Mouse (Mus musculus) forebrain, embryonic 14.5 days (tissue): ENCODE measurements at regions not wholly inside any gene's neighbourhood (a gene's known extent, or its start where the extent isn't known, plus 50 kb on each side); places are given as distances from the start of the nearest gene placed in this dataset.

Source experiments
- ATAC-seq: fragments of 200-750 bp; cut with Nextera tagmentation; 2 replicates; pipeline ENCODE4 v1.8.0; 2017; ENCODE audit warnings: mild to moderate bottlenecking, moderate library complexity
- DNase-seq: peaks from one replicate; pipeline ENCODE4 v3.0.0-alpha.2; 2015; ENCODE audit warnings: low spot score
- H3K27ac ChIP-seq: fragments of 300-500 bp; sonication (generic); 2 replicates; pipeline ENCODE4 v1.5.1; 2014; ENCODE audit warnings: low read depth, mild to moderate bottlenecking, control low read depth, low read length, moderate library complexity
- H3K27me3 ChIP-seq: fragments of 300-500 bp; sonication (generic); replicated peaks from 2 replicates; pipeline ENCODE4 v1.6.1; 2014; ENCODE audit warnings: low read length, control low read depth, mixed read lengths; ENCODE audit not compliant: control insufficient read depth, insufficient read depth
- H3K36me3 ChIP-seq: fragments of 300-500 bp; sonication (generic); 2 replicates; pipeline ENCODE4 v1.6.1; 2014; ENCODE audit warnings: low read length, control low read depth; ENCODE audit not compliant: control insufficient read depth, insufficient read depth
- H3K4me1 ChIP-seq: fragments of 300-500 bp; sonication (generic); 2 replicates; pipeline ENCODE4 v1.6.1; 2014; ENCODE audit warnings: antibody characterized with exemption, low read length, control low read depth; ENCODE audit not compliant: control insufficient read depth, insufficient read depth
- H3K4me2 ChIP-seq: fragments of 300-500 bp; sonication (generic); 2 replicates; pipeline ENCODE4 v1.6.1; 2014; ENCODE audit warnings: mild to moderate bottlenecking, control low read depth, low read length
- H3K4me3 ChIP-seq: fragments of 300-500 bp; sonication (generic); 2 replicates; pipeline ENCODE4 v1.5.1; 2014; ENCODE audit warnings: low read depth, low read length, control low read depth
- H3K9ac ChIP-seq: fragments of 300-500 bp; sonication (generic); 2 replicates; pipeline ENCODE4 v1.6.1; 2014; ENCODE audit warnings: mild to moderate bottlenecking, low read length, control low read depth, moderate library complexity
- H3K9me3 ChIP-seq: fragments of 300-500 bp; sonication (generic); replicated peaks from 2 replicates; pipeline ENCODE4 v1.6.1; 2016; ENCODE audit warnings: low read length, control low read depth, mixed read lengths; ENCODE audit not compliant: control insufficient read depth
- WGBS: fragments of 180-500 bp; shearing (Covaris S2); extraction: QIAGEN DNeasy Blood & Tissue Kit; methylation state at CpG from one replicate; pipeline ENCODE4 v1.1.7; 2014; 5-methylcytosine and 5-hydroxymethylcytosine counted together

- Histone ChIP-seq H3K4me2 (no peak overlapping the region), H3K4me1 (no peaks in the 10 kb centered on the region), H3K27ac (no peak overlapping the region), H3K9ac (no peak overlapping the region), H3K36me3 (no peaks in the 10 kb centered on the region), H3K9me3 (no peaks in the 10 kb centered on the region), H3K27me3 (no peaks in the 10 kb centered on the region), H3K4me3 (no peak overlapping the region)
- WGBS, result 95% methylated on average over 7 of the region's 7 CpGs
- no peak for DNase-seq
- no peak for ATAC-seq
Measured at GRCm38 (mm10) chr16:86718353-86718752, 635.6 kb upstream of the N6amt1 start.

GRCm38 (mm10) chr16:86701700-86702099 is 652.3 kb upstream of the N6amt1 start:
- H3K27ac ChIP-seq, result no peak overlapping the region
- H3K9me3 ChIP-seq, result no peaks in the 10 kb centered on the region
- H3K27me3 ChIP-seq, result no peaks in the 10 kb centered on the region
- no peak for DNase-seq
- H3K4me3 ChIP-seq, result no peak overlapping the region
- no peak overlapping the region for H3K9ac ChIP-seq
- ATAC-seq, result no peak
- WGBS, result 87% methylated on average over 4 of the region's 4 CpGs
- H3K4me1 ChIP-seq, result no peaks in the 10 kb centered on the region
- no peak overlapping the region for H3K4me2 ChIP-seq
- H3K36me3 ChIP-seq, result no peaks in the 10 kb centered on the region

GRCm38 (mm10) chr16:86694497-86694896 is 659.5 kb upstream of the N6amt1 start:
- Histone ChIP-seq H3K36me3 (no peaks in the 10 kb centered on the region), H3K9ac (no peak overlapping the region), H3K27ac (no peak overlapping the region), H3K4me3 (no peak overlapping the region), H3K27me3 (no peaks in the 10 kb centered on the region), H3K4me1 (no peaks in the 10 kb centered on the region), H3K4me2 (no peak overlapping the region), H3K9me3 (no peaks in the 10 kb centered on the region)
- DNase-seq, result peak; percentile 75
- peak; percentile 78 for ATAC-seq
- 48% methylated on average over 3 of the region's 3 CpGs for WGBS

GRCm38 (mm10) chr16:86659154-86659553 is 694.8 kb upstream of the N6amt1 start:
- Histone ChIP-seq H3K27ac (no peak overlapping the region), H3K9me3 (no peaks in the 10 kb centered on the region), H3K9ac (no peak overlapping the region), H3K4me3 (no peak overlapping the region), H3K27me3 (no peaks in the 10 kb centered on the region), H3K4me1 (no peaks in the 10 kb centered on the region), H3K4me2 (no peak overlapping the region), H3K36me3 (no peaks in the 10 kb centered on the region)
- WGBS, result 61% methylated on average over 3 of the region's 3 CpGs
- no peak for DNase-seq
- no peak for ATAC-seq

GRCm38 (mm10) chr16:86647316-86647715 is 706.7 kb upstream of the N6amt1 start:
- Histone ChIP-seq H3K36me3 (no peaks in the 10 kb centered on the region), H3K9ac (no peak overlapping the region), H3K4me2 (no peak overlapping the region), H3K9me3 (no peaks in the 10 kb centered on the region), H3K27ac (no peak overlapping the region), H3K27me3 (no peaks in the 10 kb centered on the region), H3K4me1 (no peaks in the 10 kb centered on the region), H3K4me3 (no peak overlapping the region)
- ATAC-seq (no peak), DNase-seq (no peak)
- 89% methylated on average over 5 of the region's 5 CpGs for WGBS

- WGBS, result 65% methylated on average over 2 of the region's 2 CpGs
- no peak overlapping the region for H3K27ac ChIP-seq
- no peaks in the 10 kb centered on the region for H3K27me3 ChIP-seq
- no peak overlapping the region for H3K4me2 ChIP-seq
- H3K36me3 ChIP-seq, result no peaks in the 10 kb centered on the region
- no peak for ATAC-seq
- H3K9ac ChIP-seq, result no peak overlapping the region
- H3K4me1 ChIP-seq, result no peaks in the 10 kb centered on the region
- H3K4me3 ChIP-seq, result no peak overlapping the region
- no peaks in the 10 kb centered on the region for H3K9me3 ChIP-seq
- DNase-seq, result no peak
Measured at GRCm38 (mm10) chr16:86646753-86647152, 707.2 kb upstream of the N6amt1 start.

- ATAC-seq (no peak), DNase-seq (no peak)
- Histone ChIP-seq H3K27me3 (no peaks in the 10 kb centered on the region), H3K36me3 (no peaks in the 10 kb centered on the region), H3K27ac (no peak overlapping the region), H3K9me3 (no peaks in the 10 kb centered on the region), H3K4me3 (no peak overlapping the region), H3K4me2 (no peak overlapping the region), H3K4me1 (no peaks in the 10 kb centered on the region), H3K9ac (no peak overlapping the region)
- WGBS, result 89% methylated on average over 1 of the region's 1 CpGs
Measured at GRCm38 (mm10) chr16:86645436-86645835, 708.5 kb upstream of the N6amt1 start.

GRCm38 (mm10) chr16:86644912-86645312 is 709.1 kb upstream of the N6amt1 start:
- Histone ChIP-seq H3K4me2 (no peak overlapping the region), H3K36me3 (no peaks in the 10 kb centered on the region), H3K9ac (no peak overlapping the region), H3K27ac (no peak overlapping the region), H3K4me3 (no peak overlapping the region), H3K27me3 (no peaks in the 10 kb centered on the region), H3K9me3 (no peaks in the 10 kb centered on the region), H3K4me1 (no peaks in the 10 kb centered on the region)
- ATAC-seq (peak; percentile 84), DNase-seq (peak; percentile 90)
- WGBS, result 57% methylated on average over 2 of the region's 2 CpGs

GRCm38 (mm10) chr16:86604166-86604565 is 702.5 kb upstream of the Adamts5 start:
- H3K27ac ChIP-seq, result no peak overlapping the region
- no peaks in the 10 kb centered on the region for H3K9me3 ChIP-seq
- no peak overlapping the region for H3K9ac ChIP-seq
- H3K4me2 ChIP-seq, result no peak overlapping the region
- DNase-seq (peak; percentile 38), ATAC-seq (peak; percentile 62)
- H3K4me1 ChIP-seq, result no peaks in the 10 kb centered on the region
- 53% methylated on average over 7 of the region's 7 CpGs for WGBS
- no peaks in the 10 kb centered on the region for H3K27me3 ChIP-seq
- no peak overlapping the region for H3K4me3 ChIP-seq
- no peaks in the 10 kb centered on the region for H3K36me3 ChIP-seq
